Mouse (Mus musculus) heart, adult 2 months (tissue): Measurements from ENCODE around the gene Yipf1. TPM values are rescaled to one million over a fixed set of nuclear protein-coding genes. Genes with fewer than 3 reads are reported as not detected.

Source experiments
- DNase-seq, 2 experiments: peaks; one replicate each; pipeline ENCODE4 v3.0.0; 2021
- H3K27ac ChIP-seq: fragments of 200-600 bp; 2 replicates; pipeline ENCODE4 v1.8.1; 2022
- H3K27me3 ChIP-seq: fragments of 200-500 bp; 2 replicates; pipeline ENCODE4 v1.6.1; 2012; ENCODE audit warnings: mild to moderate bottlenecking, low read length, inconsistent platforms, mixed read lengths; ENCODE audit not compliant: control insufficient read depth, insufficient read depth
- H3K36me3 ChIP-seq: fragments of 200-500 bp; 2 replicates; pipeline ENCODE4 v1.6.1; 2012; ENCODE audit warnings: low read length, inconsistent platforms; ENCODE audit not compliant: control insufficient read depth, insufficient read depth
- H3K4me1 ChIP-seq: fragments of 200-500 bp; 2 replicates; pipeline ENCODE4 v1.6.1; 2011; ENCODE audit warnings: low read length; ENCODE audit not compliant: control insufficient read depth, insufficient read depth
- H3K4me3 ChIP-seq: fragments of 200-600 bp; 2 replicates; pipeline ENCODE4 v1.8.1; 2022
- H3K79me2 ChIP-seq: fragments of 200-500 bp; replicated peaks from 2 replicates; pipeline ENCODE4 v1.6.1; 2012; ENCODE audit warnings: mild to moderate bottlenecking, inconsistent platforms, low read length, moderate library complexity, mixed read lengths; ENCODE audit not compliant: control insufficient read depth, insufficient read depth
- H3K9ac ChIP-seq: fragments of 200-500 bp; 2 replicates; pipeline ENCODE4 v1.6.1; 2012; ENCODE audit warnings: low read depth, mild to moderate bottlenecking, control low read depth, inconsistent platforms, low read length, mixed read lengths
- CTCF ChIP-seq: fragments of 200-600 bp; IDR thresholded peaks from 2 replicates; pipeline ENCODE4 v1.8.1; 2022; ENCODE audit warnings: antibody characterized with exemption, mild to moderate bottlenecking, moderate library complexity
- EP300 ChIP-seq: fragments of 200-500 bp; IDR thresholded peaks from 2 replicates; pipeline ENCODE4 v1.6.1; 2011; ENCODE audit warnings: low read depth, low read length, control low read depth; ENCODE audit not compliant: insufficient read depth
- POLR2A ChIP-seq: fragments of 200-500 bp; IDR thresholded peaks from 2 replicates; pipeline ENCODE4 v1.6.1; 2011; ENCODE audit warnings: mild to moderate bottlenecking, low read depth, low read length, control low read depth; ENCODE audit not compliant: insufficient read depth
- WGBS: fragments of 180-500 bp; shearing (Covaris S2); methylation state at CpG from one replicate; pipeline ENCODE4 v1.1.7; 2018; 5-methylcytosine and 5-hydroxymethylcytosine counted together
- intact Hi-C: fragments of 180-260 bp; cut with DNase I; formaldehyde crosslinking; loops from one replicate; pipeline ENCODE4 v1.15.1; 2025
- polyA plus RNA-seq: library from polyadenylated mRNA; depleted of rRNA; stranded (reverse); fragments of >200 nt; gene quantifications from 2 replicates; pipeline ENCODE4 v1.2.3, GENCODE M21; 2012
- total RNA-seq, 2 experiments: library from RNA; stranded (reverse); gene quantifications; 2 replicates each; pipeline ENCODE4 v1.2.3; 2021

The Yipf1 gene
- total and polyA plus RNA-seq, 3 experiments: 17.6 to 23.3 (median 19.3) TPM

GRCm38 (mm10) chr4:107367567-107368314 is 53.6 kb downstream of the Yipf1 start, which contains the start of gene Ndc1:
Gene Ndc1 (plus strand): TSS chr4:107367784.
- no peaks in the 10 kb centered on the region for H3K79me2 ChIP-seq
- H3K36me3 ChIP-seq: no peaks in the 10 kb centered on the region; the same call in 1 of the 2 replicates
- DNase-seq: peak; percentile 90
- H3K27ac ChIP-seq: peak within 1 kb of the TSS; percentile 87
- H3K4me3 ChIP-seq: peak within 1 kb of the TSS; percentile 59
- TF ChIP-seq CTCF: no peak
- TF ChIP-seq POLR2A: peak; percentile 41; the same call in 1 of the 2 replicates
- peak; percentile 67 for TF ChIP-seq EP300
- WGBS: under 1% methylated on average over 51 of the region's 51 CpGs
- intact Hi-C loops: loop anchor here (2.0 to 5.0 kb wide), 3 partner anchors 53 to 190 kb away; partner anchors contain the start of genes Hspb11, Lrrc42, Tceanc2 and Tmem59
- H3K9ac ChIP-seq: peak within 1 kb of the TSS; percentile 94
- H3K27me3 ChIP-seq: no peaks in the 10 kb centered on the region
- peaks cover 1% of the 10 kb centered on the region; the same call in 1 of the 2 replicates for H3K4me1 ChIP-seq

GRCm38 (mm10) chr4:107372304-107372703 is 58.1 kb downstream of the Yipf1 start:
- intact Hi-C loops: no loop called here
- no peak for DNase-seq

GRCm38 (mm10) chr4:107374677-107375076 is 60.5 kb downstream of the Yipf1 start:
- WGBS: 28% methylated on average over 4 of the region's 4 CpGs
- Histone ChIP-seq H3K9ac (no peak overlapping the region), H3K36me3 (no peaks in the 10 kb centered on the region), H3K4me1 (no peaks in the 10 kb centered on the region), H3K79me2 (no peaks in the 10 kb centered on the region), H3K27me3 (no peaks in the 10 kb centered on the region), H3K4me3 (no peak overlapping the region), H3K27ac (peak overlapping the region; percentile 22)
- intact Hi-C loops: no loop called here
- DNase-seq: no peak
- TF ChIP-seq EP300: no peak
- no peak for TF ChIP-seq CTCF
- TF ChIP-seq POLR2A: no peak

More at GRCm38 (mm10) chr4:107372304-107372703, 58.1 kb downstream of the Yipf1 start:
- no peak overlapping the region for H3K9ac ChIP-seq
- H3K4me3 ChIP-seq: no peak overlapping the region
- H3K79me2 ChIP-seq: no peaks in the 10 kb centered on the region
- no peaks in the 10 kb centered on the region; the same call in 1 of the 2 replicates for H3K36me3 ChIP-seq
- no peaks in the 10 kb centered on the region for H3K27me3 ChIP-seq
- TF ChIP-seq CTCF (peak; percentile 29), EP300 (no peak), POLR2A (no peak)
- no peak overlapping the region for H3K27ac ChIP-seq
- WGBS: 70% methylated on average over 2 of the region's 2 CpGs
- peaks cover 1% of the 10 kb centered on the region; the same call in 1 of the 2 replicates for H3K4me1 ChIP-seq

GRCm38 (mm10) chr4:107378954-107379353 is 64.8 kb downstream of the Yipf1 start:
- no peak overlapping the region for H3K9ac ChIP-seq
- intact Hi-C loops: no loop called here
- no peak for TF ChIP-seq EP300
- TF ChIP-seq POLR2A: no peak
- no peak for TF ChIP-seq CTCF
- no peak for DNase-seq
- H3K79me2 ChIP-seq: no peaks in the 10 kb centered on the region
- no peaks in the 10 kb centered on the region for H3K36me3 ChIP-seq
- 78% methylated on average over 6 of the region's 6 CpGs for WGBS
- no peak overlapping the region for H3K27ac ChIP-seq
- H3K4me3 ChIP-seq: no peak overlapping the region
- H3K27me3 ChIP-seq: no peaks in the 10 kb centered on the region
- H3K4me1 ChIP-seq: no peaks in the 10 kb centered on the region

- H3K36me3 ChIP-seq: no peaks in the 10 kb centered on the region
- H3K79me2 ChIP-seq: no peaks in the 10 kb centered on the region
- H3K9ac ChIP-seq: no peak overlapping the region
- H3K4me1 ChIP-seq: no peaks in the 10 kb centered on the region
- no peak for TF ChIP-seq POLR2A
- no peak for TF ChIP-seq EP300
- TF ChIP-seq CTCF: no peak
- DNase-seq: no peak
- H3K27me3 ChIP-seq: no peaks in the 10 kb centered on the region
- H3K4me3 ChIP-seq: no peak overlapping the region
- 82% methylated on average over 7 of the region's 7 CpGs for WGBS
- no peak overlapping the region for H3K27ac ChIP-seq
- intact Hi-C loops: no loop called here
Observed at GRCm38 (mm10) chr4:107380871-107381270, 66.7 kb downstream of the Yipf1 start.

- TF ChIP-seq EP300 (no peak), CTCF (no peak), POLR2A (no peak)
- H3K4me1 ChIP-seq: no peaks in the 10 kb centered on the region
- H3K27ac ChIP-seq: no peak overlapping the region
- intact Hi-C loops: no loop called here
- H3K27me3 ChIP-seq: no peaks in the 10 kb centered on the region
- H3K9ac ChIP-seq: no peak overlapping the region
- WGBS: 74% methylated on average over 4 of the region's 4 CpGs
- H3K36me3 ChIP-seq: no peaks in the 10 kb centered on the region
- H3K79me2 ChIP-seq: no peaks in the 10 kb centered on the region
- no peak overlapping the region for H3K4me3 ChIP-seq
- DNase-seq: peak in 1 of 2 experiments; percentile 36
Observed at GRCm38 (mm10) chr4:107387038-107387437, 72.9 kb downstream of the Yipf1 start.
